Mouse (Mus musculus): ENCODE measurements at regions not wholly inside any gene's neighbourhood (a gene's known extent, or its start where the extent isn't known, plus 50 kb on each side); places are given as distances from the start of the nearest gene placed in this dataset.

DNA sequence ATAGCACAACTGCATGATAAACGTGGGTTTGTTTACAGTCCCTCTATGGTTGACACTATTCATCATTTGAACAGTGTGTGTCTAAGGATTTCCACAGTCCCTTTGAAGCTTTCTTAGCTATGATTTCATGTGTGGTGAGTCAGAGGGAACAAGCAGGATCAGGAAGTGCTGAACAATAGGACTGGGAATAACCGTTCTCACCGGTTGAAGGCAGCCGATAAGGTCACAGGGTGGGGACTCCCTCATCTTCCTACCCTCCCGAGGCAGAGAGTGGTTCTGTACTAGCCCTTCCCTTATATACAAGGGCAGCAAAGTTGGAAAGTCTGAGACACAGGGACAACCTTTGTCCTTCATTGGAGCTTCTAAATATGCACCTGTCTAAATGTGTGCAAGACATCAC is 168.1 kb downstream of the Plk2 start:
- no peak for TF ChIP-seq MAX (IDR thresholded peaks at IDR 0.05; ENCODE audit: low read depth)
- no peak for TF ChIP-seq POLR2A (IDR thresholded peaks at IDR 0.05; ENCODE audit: insufficient read length, low read depth)
- TF ChIP-seq E2F4 (IDR thresholded peaks at IDR 0.05; ENCODE audit: insufficient read depth): no peak
- TF ChIP-seq USF1 (IDR thresholded peaks at IDR 0.05; ENCODE audit: low read depth): no peak
- no peak for TF ChIP-seq POLR2AphosphoS2 (IDR thresholded peaks at IDR 0.05; ENCODE audit: insufficient read length, low read depth)
- TF ChIP-seq REST (IDR thresholded peaks at IDR 0.05; ENCODE audit: insufficient read depth, insufficient read length): no peak

Measured in myocyte (in vitro differentiated cells).